Mouse (Mus musculus) fat pad, adult 2 months (tissue): ENCODE data around the gene Eme1.
A peak's percentile ranks its signal among the peaks of the same experiment; 100 is the strongest.
"Not testable (repeated sequence)": the region's sequence is repeated elsewhere in the genome, so short reads cannot be mapped to it uniquely, and the experiment has no call there.

Experiments used
- DNase-seq: peaks from one replicate; pipeline ENCODE4 v3.0.0-alpha.2; 2011; ENCODE audit warnings: low read depth, low spot score; ENCODE audit errors: extremely low read depth

Gene Eme1

DNA sequence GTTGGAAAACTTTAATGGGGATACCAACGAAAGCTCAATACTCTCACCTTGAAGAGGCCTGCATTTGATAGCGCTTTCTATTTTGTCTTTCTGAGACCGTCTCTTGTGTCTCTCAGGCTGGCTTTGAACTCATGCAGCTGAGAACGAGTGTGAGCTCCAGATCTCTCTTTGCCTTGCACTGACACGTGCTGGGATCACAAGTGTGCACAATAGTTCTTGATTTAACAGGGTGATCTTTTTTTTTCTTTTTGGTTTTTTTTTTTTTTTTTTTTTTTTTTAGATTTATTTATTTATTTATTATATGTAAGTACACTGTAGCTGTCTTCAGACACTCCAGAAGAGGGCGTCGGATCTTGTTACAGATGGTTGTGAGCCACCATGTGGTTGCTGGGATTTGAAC, 2.5 kb downstream of the Eme1 start:
- DNase-seq: not testable (repeated sequence)

- no peak for DNase-seq
Measured at GRCm38 (mm10) chr11:94646457-94646856, 7.3 kb downstream of the Eme1 start.

- DNase-seq: no peak
Measured at GRCm38 (mm10) chr11:94644461-94645219, 9.1 kb downstream of the Eme1 start.

DNA sequence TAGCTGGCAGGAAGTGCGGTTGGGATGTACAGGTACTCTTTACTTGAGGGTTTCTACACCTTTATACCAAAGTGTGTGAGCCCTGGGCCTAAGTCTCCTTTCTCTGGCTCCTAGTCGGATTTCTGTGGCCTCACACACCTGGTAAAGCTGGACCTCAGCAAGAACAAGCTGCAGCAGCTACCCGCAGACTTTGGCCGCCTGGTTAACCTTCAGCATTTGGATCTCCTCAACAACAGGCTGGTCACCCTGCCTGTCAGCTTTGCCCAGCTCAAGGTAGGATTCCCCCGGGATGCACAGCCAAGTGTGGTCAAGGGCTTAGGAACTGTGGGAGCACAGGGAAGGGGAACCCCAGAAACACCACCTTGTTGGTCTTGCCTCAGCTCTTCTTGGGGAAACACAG, 19.3 kb downstream of the Eme1 start:
- DNase-seq: no peak

GRCm38 (mm10) chr11:94632988-94633387, 20.8 kb downstream of the Eme1 start:
- no peak for DNase-seq

DNA sequence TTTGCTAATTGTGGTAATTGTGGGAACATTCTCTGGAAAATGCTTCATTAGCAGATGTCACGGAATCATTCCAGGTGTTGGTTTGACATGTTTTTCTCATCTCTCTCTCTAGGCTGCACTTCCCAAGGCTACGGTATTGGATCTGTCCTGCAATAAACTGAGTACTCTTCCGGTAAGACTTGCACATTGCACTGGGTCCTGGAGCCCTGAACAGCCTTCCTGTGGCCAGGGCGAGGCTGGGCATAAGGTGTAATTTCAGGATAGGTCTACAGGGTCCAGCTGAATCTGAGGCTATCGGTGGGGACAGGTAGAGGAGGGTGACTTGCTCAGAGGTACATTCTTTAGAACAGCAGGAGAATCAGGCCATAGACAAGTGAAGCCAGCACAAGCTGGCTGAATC, 21.8 kb downstream of the Eme1 start:
- no peak for DNase-seq

GRCm38 (mm10) chr11:94630199-94631011, 23.4 kb downstream of the Eme1 start:
- peak; percentile 56 for DNase-seq

DNA sequence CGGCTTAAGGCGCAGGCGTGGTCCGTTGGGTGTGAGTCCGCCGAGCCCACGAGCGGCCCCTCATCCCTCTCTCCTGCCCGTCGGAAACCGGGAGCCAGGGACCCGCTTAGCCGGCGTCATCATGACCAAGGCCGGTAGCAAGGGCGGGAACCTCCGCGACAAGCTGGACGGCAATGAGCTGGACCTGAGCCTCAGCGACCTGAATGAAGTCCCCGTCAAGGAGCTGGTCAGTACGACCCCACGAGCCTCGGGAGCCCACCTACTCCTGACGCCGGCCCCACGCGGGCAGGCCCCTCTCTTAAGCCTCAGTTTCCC, 23.9 kb downstream of the Eme1 start:
- DNase-seq: no peak

DNA sequence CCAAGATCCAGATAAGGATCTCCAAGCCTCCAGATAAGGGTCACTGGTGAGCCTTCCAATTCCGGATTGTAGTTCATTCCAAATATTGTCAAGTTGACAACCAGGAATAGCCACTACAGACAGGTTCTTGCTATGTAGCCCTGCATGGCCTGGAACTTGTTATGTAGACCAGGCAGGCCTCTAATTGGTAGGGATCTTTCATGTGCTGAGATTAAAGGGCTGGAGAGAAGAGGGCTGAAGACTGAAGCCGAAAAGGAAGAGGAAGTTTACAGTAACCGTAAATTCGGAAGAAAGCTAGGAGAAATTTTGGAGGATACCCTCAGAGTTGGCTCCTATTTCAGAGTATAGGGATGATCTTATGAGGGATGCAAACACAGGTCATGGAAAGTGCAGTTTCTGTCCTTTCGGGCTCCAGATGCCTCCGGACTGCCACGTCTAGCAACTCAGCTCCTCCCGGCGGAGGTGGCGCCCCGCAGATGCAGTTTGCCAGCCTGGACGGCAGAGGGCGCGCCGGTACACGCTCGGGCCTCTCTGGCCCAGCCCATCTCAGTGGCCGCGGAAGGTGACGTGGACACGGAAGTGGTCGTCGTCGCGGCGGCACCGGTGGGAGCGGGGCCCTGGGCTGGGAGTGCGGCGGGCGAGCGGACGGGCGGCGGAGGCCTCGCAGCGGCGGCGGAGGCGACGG, 24.4 kb downstream of the Eme1 start, which contains the start of gene Lrrc59:
Gene Lrrc59, plus strand, starts transcription at position 569 of the 685 bp plus-strand sequence.
- no peak for DNase-seq

DNA sequence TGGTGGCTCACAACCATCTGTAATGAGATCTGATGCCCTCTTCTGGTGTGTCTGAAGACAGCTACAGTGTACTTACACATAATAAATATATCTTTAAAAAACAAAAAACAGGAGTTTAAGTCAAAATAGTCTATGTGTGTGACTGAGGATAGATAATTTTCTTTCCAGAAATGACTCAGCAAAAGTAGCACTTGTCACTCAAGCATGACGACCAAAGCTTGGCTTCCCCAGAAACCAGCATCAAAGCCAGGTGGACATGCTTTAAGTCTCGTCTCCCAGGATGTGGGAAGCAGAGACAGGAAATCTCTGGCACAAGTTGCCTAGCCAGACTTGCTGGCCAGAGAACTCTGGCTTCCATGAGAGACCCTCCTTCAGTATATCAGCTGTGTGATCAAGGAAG, 31.6 kb downstream of the Eme1 start:
- DNase-seq: no peak

GRCm38 (mm10) chr11:94621458-94621852, 32.3 kb downstream of the Eme1 start:
- DNase-seq: no peak

DNA sequence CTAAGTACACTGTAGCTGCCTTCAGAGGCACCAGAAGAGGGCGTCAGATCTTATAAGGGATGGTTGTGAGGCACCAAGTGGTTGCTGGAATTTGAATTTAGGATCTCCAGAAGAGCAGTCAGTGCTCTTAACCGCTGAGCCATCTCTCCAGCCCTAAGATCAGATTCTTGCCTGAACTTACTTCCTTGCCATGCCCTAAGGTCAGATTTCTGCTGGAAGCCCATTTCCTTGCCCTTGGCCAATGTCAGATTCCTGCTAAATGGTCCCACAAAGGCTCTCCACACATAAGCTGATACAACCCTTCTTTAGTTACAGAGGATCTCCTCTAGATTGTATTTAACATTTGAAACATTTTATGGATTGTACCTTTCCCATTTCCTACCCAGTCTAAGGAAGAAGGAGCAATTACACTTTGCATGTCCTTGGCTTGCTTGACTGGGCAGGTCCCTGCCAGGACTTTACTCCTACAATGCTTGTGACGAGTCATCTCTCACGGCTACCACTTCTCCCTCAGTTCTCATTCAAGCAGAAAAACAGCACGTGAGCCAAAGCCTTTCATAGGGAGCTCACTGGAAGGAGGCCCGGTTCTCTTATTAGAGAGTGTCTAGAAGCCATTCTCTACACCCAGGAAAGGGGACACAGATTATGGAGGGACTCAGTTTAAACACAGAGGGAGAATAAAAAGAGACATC, 32.9 kb downstream of the Eme1 start:
- no peak for DNase-seq

DNA sequence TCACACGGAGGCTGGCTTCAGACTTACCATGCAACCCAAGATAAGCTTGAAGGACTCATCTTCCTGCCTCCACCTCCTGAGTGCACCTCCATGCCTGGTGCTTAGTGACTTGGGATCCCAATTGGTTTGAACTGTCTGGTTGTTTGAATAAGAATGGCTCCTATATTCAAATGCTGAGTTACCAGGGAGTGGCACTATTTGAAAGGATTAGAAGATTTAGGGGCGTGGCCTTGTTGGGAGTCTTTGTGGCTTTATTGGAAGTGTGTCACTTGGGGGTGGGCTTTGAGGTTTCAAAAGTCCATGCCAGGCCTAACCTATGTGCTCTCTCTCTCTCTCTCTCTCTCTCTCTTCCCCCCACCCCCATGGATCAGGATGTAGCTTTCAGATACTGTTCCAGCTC, 36.1 kb downstream of the Eme1 start:
- DNase-seq: no peak

DNA sequence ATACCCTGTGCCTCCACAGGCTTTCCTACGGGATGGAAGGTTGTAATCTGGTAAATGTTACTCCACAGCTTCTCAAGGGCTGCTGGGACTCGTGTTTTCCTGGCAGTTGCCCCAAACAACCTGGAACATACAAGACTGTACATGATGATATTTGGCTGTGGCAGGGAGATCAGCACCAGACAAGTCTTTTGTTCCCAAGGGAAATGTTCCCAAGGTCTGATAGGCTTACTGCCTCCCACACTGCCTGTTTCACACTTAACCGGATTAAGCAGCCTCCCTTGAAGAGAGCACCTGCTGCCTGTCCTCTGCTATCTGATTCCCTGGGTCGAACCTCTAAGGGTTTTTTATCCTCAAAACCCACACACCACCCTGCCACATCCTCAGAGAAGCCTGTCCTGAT, 38.3 kb downstream of the Eme1 start:
- DNase-seq: peak; percentile 82

GRCm38 (mm10) chr11:94614603-94615002, 39.2 kb downstream of the Eme1 start:
- DNase-seq: no peak

GRCm38 (mm10) chr11:94610744-94611740, 42.7 kb downstream of the Eme1 start:
- no peak for DNase-seq

DNA sequence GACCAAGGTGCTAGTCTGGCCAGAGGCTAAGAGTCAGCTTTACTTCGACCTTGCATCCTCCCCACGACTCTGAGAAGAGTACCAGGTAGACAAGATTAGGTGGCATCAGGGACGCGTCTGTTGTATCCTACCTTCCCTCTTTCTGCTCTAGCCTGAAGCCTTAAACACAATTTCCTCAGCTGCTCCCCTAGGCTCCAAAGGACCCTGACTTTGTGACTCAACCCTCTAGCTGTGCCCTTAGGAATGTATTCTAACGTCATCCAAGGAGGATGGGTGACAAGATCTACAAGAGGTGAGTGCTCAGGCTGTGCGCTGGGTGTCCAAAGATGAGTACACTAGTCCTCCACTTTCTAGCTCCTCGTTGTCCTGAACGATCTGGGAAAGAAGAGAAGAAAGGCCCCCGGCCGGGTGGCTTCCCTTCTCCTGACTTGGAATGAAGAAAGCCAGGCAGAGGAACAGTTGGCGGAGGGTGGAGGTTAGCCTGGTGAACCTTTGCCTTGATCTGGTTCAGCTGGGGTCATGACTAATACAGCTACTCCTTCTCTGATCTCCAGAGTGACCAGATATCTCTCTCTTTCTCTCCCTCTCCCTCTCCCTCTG, 51.3 kb downstream of the Eme1 start:
- no peak for DNase-seq

DNA sequence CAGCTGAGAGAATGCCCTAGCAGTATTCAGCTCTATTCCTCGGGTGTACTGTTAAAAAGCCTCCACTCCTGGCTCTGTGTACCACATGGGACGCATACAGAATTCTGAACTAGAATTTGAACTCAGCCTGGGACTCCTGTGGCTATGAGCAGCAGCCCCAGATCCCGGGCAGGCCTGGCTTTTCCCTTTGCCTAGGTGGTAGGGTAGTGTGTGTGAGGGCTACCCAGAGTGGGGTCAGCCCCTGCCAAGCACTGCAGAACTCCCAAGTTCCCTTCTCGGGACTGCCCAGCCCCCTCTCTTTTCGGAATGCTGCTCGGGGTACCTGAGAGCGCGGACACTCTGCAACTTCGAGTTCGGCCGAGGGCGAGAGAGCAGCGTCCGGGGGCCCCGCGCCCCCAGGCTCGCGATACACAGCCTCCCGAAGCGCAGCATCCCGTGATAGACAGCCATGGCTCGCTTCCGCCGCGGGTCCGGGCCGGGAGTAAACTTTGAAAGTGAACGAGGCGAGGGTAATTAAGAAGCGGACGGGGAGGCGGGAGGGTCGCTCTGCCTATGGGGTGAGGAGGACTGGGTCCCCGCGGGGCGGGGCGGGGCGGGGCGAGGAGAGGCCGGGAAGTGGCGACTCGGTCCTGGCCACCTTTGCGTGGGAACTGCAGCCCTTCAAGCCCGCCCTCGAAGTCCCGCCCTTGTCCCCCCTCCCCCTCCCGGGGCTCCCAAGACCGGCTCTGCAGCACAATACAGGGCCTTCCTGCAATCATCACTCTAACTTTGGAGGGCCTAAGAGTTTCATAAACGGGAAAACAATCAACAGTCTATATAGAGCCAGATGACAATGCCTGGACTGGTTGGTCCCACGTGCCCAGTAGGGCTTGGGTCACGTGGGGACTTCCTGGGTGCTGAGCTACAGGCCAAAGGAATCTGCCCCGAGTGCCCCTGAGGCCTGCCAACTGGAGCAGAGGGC, 52.2 kb downstream of the Eme1 start, which contains the start of gene Acsf2:
Gene Acsf2, minus strand, starts transcription at position 551 of the 961 bp plus-strand sequence.
- DNase-seq: no peak
